In the genomic region with DNA sequence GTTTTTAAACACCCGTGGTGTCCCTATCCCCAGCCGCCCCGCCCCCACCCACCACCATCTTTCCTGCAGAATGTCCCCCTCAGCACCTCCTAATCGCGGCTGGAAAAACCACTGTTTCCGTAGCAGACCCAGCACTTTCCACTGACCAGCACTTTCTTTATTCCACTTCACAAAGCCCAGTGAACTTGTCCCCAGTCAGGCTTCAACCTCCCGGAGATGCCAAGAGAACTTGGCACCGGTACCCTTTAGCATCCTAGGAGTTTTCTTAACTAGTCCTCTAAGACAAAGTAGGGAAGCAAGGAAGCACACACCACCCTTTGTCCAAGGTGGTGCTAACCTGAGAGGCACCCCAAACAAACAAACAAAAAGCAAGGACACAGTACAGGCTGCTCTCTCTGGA, we compare ENCODE assay signal across 1 mouse cellular context.
TF ChIP-seq lines count a peak whose summit lies in the region.

No protein-coding gene starts in this region.

TF ChIP-seq in MEL, 35 proteins besides CTCF, POLR2A, EP300 and RAD21 (continued from another document):
- TF ChIP-seq POLR2AphosphoS2 (IDR thresholded peaks at IDR 0.05; ENCODE audit: low read length) (no peak), ZC3H11A (IDR thresholded peaks at IDR 0.05; ENCODE audit: low read depth, low read length) (no peak), NELFE (IDR thresholded peaks at IDR 0.05; ENCODE audit: low read depth, low read length) (no peak), ZMIZ1 (IDR thresholded peaks at IDR 0.05; ENCODE audit: low read depth, low read length) (no peak), UBTF (IDR thresholded peaks at IDR 0.05; ENCODE audit: borderline replicate concordance, insufficient read depth, low read depth, low read length) (no peak), MYC (IDR thresholded peaks at IDR 0.05; ENCODE audit: low read depth, low read length) (no peak)
TF ChIP-seq in MEL: peak in this region for 0.
